Mouse (Mus musculus) E14TG2a.4 (cell line): ENCODE measurements around the gene Tshr.

Source experiments
- CTCF ChIP-seq: conservative IDR thresholded peaks from 2 replicates; pipeline ENCODE4 v1.5.1; 2014; ENCODE audit warnings: low read length
- NANOG ChIP-seq: IDR thresholded peaks from 2 replicates; pipeline ENCODE4 v1.6.1; 2014; ENCODE audit warnings: borderline replicate concordance, low read length, mixed read lengths
- POU5F1 ChIP-seq: IDR thresholded peaks from 2 replicates; pipeline ENCODE4 v1.6.1; 2014; ENCODE audit warnings: low read length, borderline replicate concordance

- no peak for TF ChIP-seq CTCF
- no peak for TF ChIP-seq NANOG
- no peak for TF ChIP-seq POU5F1
Observed at GRCm38 (mm10) chr12:91488406-91488805, 104.0 kb downstream of the Tshr start.
